Mouse (Mus musculus) kidney, postnatal 25 days (tissue): ENCODE measurements around the gene Bola3.

Source experiments
- DNase-seq, 2 experiments: peaks; one replicate each; pipeline ENCODE4 v3.0.0; 2021; ENCODE audit warnings: mixed read lengths in 2 of 2

Bola3 gene

DNA sequence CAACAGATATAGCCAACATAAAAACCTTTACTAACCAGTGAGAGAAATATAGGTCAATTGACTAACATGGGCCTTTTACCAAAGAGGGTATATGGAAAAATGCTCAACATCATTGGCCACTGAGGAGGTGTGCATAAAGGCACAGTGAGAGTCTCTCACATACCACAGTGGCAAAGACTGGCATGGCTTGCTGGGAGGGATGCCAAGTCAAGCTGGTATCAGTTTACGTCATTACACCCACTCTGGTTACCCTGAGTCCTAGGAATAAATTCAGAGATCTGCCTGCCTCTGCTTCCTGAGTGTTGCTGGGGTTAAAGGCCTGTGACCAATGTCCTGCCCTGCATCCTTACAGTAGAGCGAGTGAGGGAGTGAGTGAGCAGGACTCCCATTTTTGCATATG, 47.8 kb downstream of the Bola3 start:
- DNase-seq = no peak

GRCm38 (mm10) chr6:83397728-83398127, 48.8 kb downstream of the Bola3 start:
- DNase-seq = no peak

DNA sequence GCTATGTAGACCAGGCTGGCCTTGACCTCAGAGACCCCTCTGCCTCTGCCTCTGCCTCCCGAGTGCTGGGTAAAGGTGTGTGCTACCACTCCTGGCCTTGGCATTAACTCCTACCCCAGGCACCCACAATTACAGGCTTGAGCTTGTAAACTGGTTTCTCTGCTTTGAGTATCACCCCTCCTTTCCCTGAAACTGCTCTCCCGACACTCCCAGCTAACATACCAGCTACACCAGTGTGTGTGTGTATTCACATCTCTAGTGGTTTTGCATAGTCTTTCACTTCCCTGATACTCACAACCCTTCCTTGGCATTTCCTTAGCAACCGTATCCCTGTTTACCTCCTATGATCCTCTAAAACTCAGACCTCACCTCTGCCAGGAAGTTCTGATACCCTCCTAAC, 50.8 kb downstream of the Bola3 start:
- DNase-seq = no peak

DNA sequence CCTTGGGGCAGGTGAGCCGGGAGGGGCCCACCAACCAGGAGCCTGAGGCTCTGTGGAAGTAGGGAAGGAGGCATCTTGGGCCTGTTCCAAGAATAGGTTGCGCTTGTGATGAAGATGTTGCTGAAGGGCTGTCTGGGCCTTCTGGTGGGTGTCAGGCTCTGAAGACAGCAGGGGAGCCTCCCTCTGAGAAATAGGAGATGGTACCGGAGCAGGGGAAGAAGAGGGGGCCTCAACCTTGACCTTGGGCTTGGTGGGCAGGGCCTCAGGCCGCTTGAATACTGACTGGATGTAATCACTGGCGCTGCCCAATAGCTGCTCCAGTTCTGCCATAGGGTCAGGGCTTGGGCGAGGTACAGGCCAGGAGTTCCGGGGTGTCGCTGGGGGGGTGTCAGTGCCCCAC, 54.5 kb downstream of the Bola3 start:
- DNase-seq = no peak

GRCm38 (mm10) chr6:83404571-83404970, 55.6 kb downstream of the Bola3 start:
- no peak for DNase-seq

- DNase-seq = no peak
Observed at GRCm38 (mm10) chr6:83405511-83406064, 56.6 kb downstream of the Bola3 start.

GRCm38 (mm10) chr6:83408510-83408909, 59.6 kb downstream of the Bola3 start:
- peak in 1 of 2 experiments; percentile 38 for DNase-seq
